Mouse (Mus musculus) thymus, adult 2 months (tissue): ENCODE results near the gene Gal3st4.

Source experiments
- CTCF ChIP-seq: fragments of 200-500 bp; IDR thresholded peaks from 2 replicates; pipeline ENCODE4 v1.5.1; 2012; ENCODE audit warnings: mild to moderate bottlenecking, control low read depth, low read length, moderate library complexity, borderline replicate concordance; ENCODE audit not compliant: control insufficient read depth, poor library complexity, insufficient read depth; ENCODE audit errors: extremely low read depth
- POLR2A ChIP-seq: fragments of 200-500 bp; IDR thresholded peaks from 2 replicates; pipeline ENCODE4 v1.6.1; 2012; ENCODE audit warnings: mild to moderate bottlenecking, low read length, control low read depth, moderate library complexity; ENCODE audit not compliant: control insufficient read depth, poor library complexity, insufficient read depth; ENCODE audit errors: extremely low read depth

DNA sequence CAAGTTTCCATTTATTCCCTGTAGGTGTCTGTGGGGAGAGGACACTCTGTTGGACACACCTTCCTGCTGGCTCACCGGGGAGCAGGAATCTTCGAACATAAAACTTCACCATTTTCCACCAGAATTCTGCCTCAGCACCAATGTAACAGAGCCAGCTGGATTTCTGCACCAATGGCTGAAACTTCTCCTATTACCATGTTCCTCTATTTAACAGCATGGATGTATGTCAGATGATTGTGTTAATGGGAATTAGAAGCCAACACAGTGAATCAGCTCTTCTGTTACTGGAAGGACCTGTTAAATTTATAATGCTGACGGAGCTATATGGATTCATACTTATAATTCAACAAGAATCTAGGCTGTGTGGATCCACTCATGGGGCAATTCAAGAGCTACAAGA, 43.1 kb downstream of the Gal3st4 start:
- TF ChIP-seq POLR2A = no peak
- TF ChIP-seq CTCF = no peak
